Mouse (Mus musculus): ENCODE measurements around the gene Rnf113a2. TPM values are rescaled to one million over a fixed set of nuclear protein-coding genes. Genes with fewer than 3 reads are reported as not detected.

Rnf113a2 gene
- polyA plus RNA-seq, 1 experiment from 2014 or later = 23.3 TPM

- Histone ChIP-seq H3K4me2 (ENCODE audit: low read depth, low read length) (no peak overlapping the region), H3K27me3 (replicated peaks; ENCODE audit: control insufficient read depth, insufficient read depth, low read length) (no peaks in the 10 kb centered on the region), H3K4me3 (ENCODE audit: low read length) (no peak overlapping the region), H3K9ac (ENCODE audit: low read depth, low read length) (no peak overlapping the region), H3K9me3 (ENCODE audit: control insufficient read depth, low read length) (no peaks in the 10 kb centered on the region), H3K27ac (ENCODE audit: low read length) (no peak overlapping the region), H3K4me1 (ENCODE audit: control insufficient read depth, insufficient read depth, low read length) (peaks cover 8% of the 10 kb centered on the region), H3K36me3 (ENCODE audit: control insufficient read depth, insufficient read depth, low read length) (no peaks in the 10 kb centered on the region)
- WGBS = 79% methylated on average over 1 of the region's 1 CpGs
- ATAC-seq = no peak
Measured at GRCm38 (mm10) chr12:84447386-84447785, 30.4 kb downstream of the Rnf113a2 start.

GRCm38 (mm10) chr12:84448181-84448580 lies 31.2 kb downstream of the Rnf113a2 start:
- H3K4me3 ChIP-seq (ENCODE audit: low read length) = no peak overlapping the region
- no peak for ATAC-seq
- no peaks in the 10 kb centered on the region for H3K9me3 ChIP-seq (ENCODE audit: control insufficient read depth, low read length)
- no peak overlapping the region for H3K27ac ChIP-seq (ENCODE audit: low read length)
- 87% methylated on average over 6 of the region's 6 CpGs for WGBS
- no peaks in the 10 kb centered on the region for H3K27me3 ChIP-seq (replicated peaks; ENCODE audit: control insufficient read depth, insufficient read depth, low read length)
- no peaks in the 10 kb centered on the region for H3K36me3 ChIP-seq (ENCODE audit: control insufficient read depth, insufficient read depth, low read length)
- no peak overlapping the region for H3K9ac ChIP-seq (ENCODE audit: low read depth, low read length)
- H3K4me2 ChIP-seq (ENCODE audit: low read depth, low read length) = no peak overlapping the region
- H3K4me1 ChIP-seq (ENCODE audit: control insufficient read depth, insufficient read depth, low read length) = peaks cover 8% of the 10 kb centered on the region

DNA sequence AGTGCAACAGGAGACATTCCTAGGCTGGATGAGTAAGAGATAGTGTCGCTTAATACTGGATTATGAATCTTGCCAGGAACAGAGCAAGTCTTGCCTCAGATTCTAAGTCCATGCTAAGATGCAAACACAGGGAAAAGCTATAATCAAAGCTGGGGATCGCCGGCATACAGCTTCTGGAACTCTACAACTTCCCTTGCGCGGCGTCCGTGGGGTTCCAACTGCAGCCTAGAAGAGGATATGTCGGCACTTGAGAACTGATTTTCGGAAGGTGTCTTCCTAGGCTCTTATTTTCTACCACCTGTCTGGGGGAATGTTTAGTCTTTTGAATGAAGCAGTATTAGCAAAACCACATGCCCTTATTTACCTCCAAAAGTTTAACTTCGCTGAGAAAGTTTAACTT lies 32.9 kb downstream of the Rnf113a2 start:
- Histone ChIP-seq H3K27ac (ENCODE audit: low read length) (no peak overlapping the region), H3K4me2 (ENCODE audit: low read depth, low read length) (peak overlapping the region; percentile 96), H3K36me3 (ENCODE audit: control insufficient read depth, insufficient read depth, low read length) (no peaks in the 10 kb centered on the region), H3K4me1 (ENCODE audit: control insufficient read depth, insufficient read depth, low read length) (peaks cover 8% of the 10 kb centered on the region), H3K9me3 (ENCODE audit: control insufficient read depth, low read length) (no peaks in the 10 kb centered on the region), H3K9ac (ENCODE audit: low read depth, low read length) (peak overlapping the region; percentile 76; the same call in 1 of the 2 replicates), H3K27me3 (replicated peaks; ENCODE audit: control insufficient read depth, insufficient read depth, low read length) (no peaks in the 10 kb centered on the region), H3K4me3 (ENCODE audit: low read length) (peak overlapping the region; percentile 79)
- no peak for ATAC-seq
- 49% methylated on average over 10 of the region's 10 CpGs for whole genome bisulfite sequencing

DNA sequence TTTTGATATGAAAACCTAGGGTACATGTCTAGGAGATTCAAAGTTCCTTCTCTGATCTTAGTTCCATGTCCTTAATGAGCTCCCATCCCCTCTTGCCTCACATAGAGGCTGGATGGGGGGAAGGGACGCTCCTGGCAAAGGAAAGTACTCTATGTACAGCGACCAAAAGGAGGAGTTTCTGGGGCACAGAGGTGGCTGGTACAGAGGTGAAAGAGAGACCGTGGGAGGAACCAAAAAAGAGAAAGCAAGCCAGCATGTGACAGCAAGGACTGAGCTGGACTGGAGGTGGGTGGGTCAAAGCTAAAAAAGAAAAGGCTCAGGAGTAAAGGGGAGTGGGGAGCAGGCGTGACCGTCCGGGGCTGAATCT lies 33.3 kb downstream of the Rnf113a2 start:
- H3K4me3 ChIP-seq (ENCODE audit: low read length) = peak overlapping the region; percentile 79
- WGBS = 0% methylated on average over 6 of the region's 6 CpGs
- H3K27me3 ChIP-seq (replicated peaks; ENCODE audit: control insufficient read depth, insufficient read depth, low read length) = no peaks in the 10 kb centered on the region
- H3K4me1 ChIP-seq (ENCODE audit: control insufficient read depth, insufficient read depth, low read length) = peaks cover 8% of the 10 kb centered on the region
- H3K9me3 ChIP-seq (ENCODE audit: control insufficient read depth, low read length) = no peaks in the 10 kb centered on the region
- no peaks in the 10 kb centered on the region for H3K36me3 ChIP-seq (ENCODE audit: control insufficient read depth, insufficient read depth, low read length)
- no peak; the same call in 1 of the 2 replicates for ATAC-seq
- peak overlapping the region; percentile 35 for H3K27ac ChIP-seq (ENCODE audit: low read length)
- peak overlapping the region; percentile 96 for H3K4me2 ChIP-seq (ENCODE audit: low read depth, low read length)
- H3K9ac ChIP-seq (ENCODE audit: low read depth, low read length) = peak overlapping the region; percentile 76

DNA sequence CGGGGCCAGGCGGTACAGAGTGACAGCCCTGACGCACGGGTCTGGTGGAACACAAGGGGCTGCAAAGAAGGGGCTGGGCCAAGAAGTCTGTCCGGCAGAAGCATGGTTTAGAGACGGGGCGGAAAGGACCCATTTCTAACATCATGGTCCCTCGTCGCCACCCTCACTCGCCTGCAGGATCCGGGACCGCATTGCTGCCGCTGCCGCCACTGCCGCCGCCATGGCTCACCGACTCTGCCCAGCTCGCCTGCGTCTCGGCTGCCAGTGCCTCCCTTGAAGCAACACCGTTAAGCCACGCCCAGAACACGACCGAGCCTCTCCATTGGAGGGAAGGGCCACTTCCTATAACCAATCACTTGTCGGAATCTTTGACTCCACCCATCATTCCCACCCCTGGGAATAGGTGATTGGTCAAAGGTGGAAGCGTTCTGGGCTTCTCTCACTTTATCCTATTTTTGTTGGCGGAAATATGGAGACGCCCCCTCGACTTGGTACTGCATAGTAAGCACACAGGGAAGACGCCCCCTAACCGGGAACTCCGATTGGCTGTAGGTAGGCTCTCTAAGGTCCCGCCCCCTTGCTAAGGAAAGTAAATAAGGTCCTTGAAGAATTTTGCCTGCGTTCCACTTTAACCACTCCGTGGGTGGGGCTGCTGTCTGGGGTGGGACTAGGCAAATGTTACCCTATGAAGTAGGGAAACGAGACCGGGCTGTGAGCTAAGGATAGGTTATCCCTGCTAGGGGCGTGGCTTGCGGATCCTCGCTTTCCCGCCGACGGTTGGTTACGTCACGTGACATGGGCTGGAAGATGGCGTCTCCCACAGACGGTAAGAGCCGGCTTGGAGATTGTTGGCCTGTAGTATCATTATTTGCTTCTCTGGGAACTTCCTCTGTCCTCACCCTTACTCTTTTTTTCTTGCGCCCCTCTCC lies 34.0 kb downstream of the Rnf113a2 start, which contains the start of the genes Aldh6a1 and Lin52:
Gene Aldh6a1, minus strand, starts transcription at position 287 of the 929 bp plus-strand sequence.
Gene Lin52, plus strand, starts transcription at position 705 of the 929 bp plus-strand sequence.
- Histone ChIP-seq H3K27me3 (replicated peaks; ENCODE audit: control insufficient read depth, insufficient read depth, low read length) (no peaks in the 10 kb centered on the region), H3K9ac (ENCODE audit: low read depth, low read length) (peak within 1 kb of the TSS; percentile 76), H3K4me3 (ENCODE audit: low read length) (peak within 1 kb of the TSS; percentile 79), H3K27ac (ENCODE audit: low read length) (peak within 1 kb of the TSS; percentile 73), H3K4me1 (ENCODE audit: control insufficient read depth, insufficient read depth, low read length) (peaks cover 8% of the 10 kb centered on the region), H3K9me3 (ENCODE audit: control insufficient read depth, low read length) (no peaks in the 10 kb centered on the region), H3K4me2 (ENCODE audit: low read depth, low read length) (peak within 1 kb of the TSS; percentile 99), H3K36me3 (ENCODE audit: control insufficient read depth, insufficient read depth, low read length) (no peaks in the 10 kb centered on the region)
- ATAC-seq = peak; percentile 99
- under 1% methylated on average over 49 of the region's 49 CpGs for WGBS

- peak overlapping the region; percentile 64 for H3K9ac ChIP-seq (ENCODE audit: low read depth, low read length)
- no peaks in the 10 kb centered on the region for H3K27me3 ChIP-seq (replicated peaks; ENCODE audit: control insufficient read depth, insufficient read depth, low read length)
- H3K27ac ChIP-seq (ENCODE audit: low read length) = peak overlapping the region; percentile 73
- WGBS = 2% methylated on average over 11 of the region's 11 CpGs
- no peaks in the 10 kb centered on the region for H3K36me3 ChIP-seq (ENCODE audit: control insufficient read depth, insufficient read depth, low read length)
- no peak for ATAC-seq
- peak overlapping the region; percentile 99 for H3K4me2 ChIP-seq (ENCODE audit: low read depth, low read length)
- H3K4me1 ChIP-seq (ENCODE audit: control insufficient read depth, insufficient read depth, low read length) = peaks cover 8% of the 10 kb centered on the region
- peak overlapping the region; percentile 79 for H3K4me3 ChIP-seq (ENCODE audit: low read length)
- no peaks in the 10 kb centered on the region for H3K9me3 ChIP-seq (ENCODE audit: control insufficient read depth, low read length)
Measured at GRCm38 (mm10) chr12:84451801-84452200, 34.8 kb downstream of the Rnf113a2 start.

- H3K4me2 ChIP-seq (ENCODE audit: low read depth, low read length) = no peak overlapping the region
Measured at GRCm38 (mm10) chr12:84456911-84457310, 39.9 kb downstream of the Rnf113a2 start.

GRCm38 (mm10) chr12:84459845-84460244 lies 42.8 kb downstream of the Rnf113a2 start:
- Histone ChIP-seq H3K4me1 (ENCODE audit: control insufficient read depth, insufficient read depth, low read length) (no peaks in the 10 kb centered on the region), H3K4me3 (ENCODE audit: low read length) (no peak overlapping the region), H3K4me2 (ENCODE audit: low read depth, low read length) (no peak overlapping the region), H3K27ac (ENCODE audit: low read length) (no peak overlapping the region), H3K27me3 (replicated peaks; ENCODE audit: control insufficient read depth, insufficient read depth, low read length) (no peaks in the 10 kb centered on the region), H3K9ac (ENCODE audit: low read depth, low read length) (no peak overlapping the region), H3K9me3 (ENCODE audit: control insufficient read depth, low read length) (no peaks in the 10 kb centered on the region), H3K36me3 (ENCODE audit: control insufficient read depth, insufficient read depth, low read length) (peaks cover 7% of the 10 kb centered on the region; the same call in 1 of the 2 replicates)
- 65% methylated on average over 1 of the region's 1 CpGs for WGBS
- no peak for ATAC-seq

More at GRCm38 (mm10) chr12:84456911-84457310, 39.9 kb downstream of the Rnf113a2 start:
- no peak for ATAC-seq
- Histone ChIP-seq H3K9me3 (ENCODE audit: control insufficient read depth, low read length) (no peaks in the 10 kb centered on the region), H3K36me3 (ENCODE audit: control insufficient read depth, insufficient read depth, low read length) (peaks cover 7% of the 10 kb centered on the region; the same call in 1 of the 2 replicates), H3K27me3 (replicated peaks; ENCODE audit: control insufficient read depth, insufficient read depth, low read length) (no peaks in the 10 kb centered on the region), H3K9ac (ENCODE audit: low read depth, low read length) (no peak overlapping the region), H3K27ac (ENCODE audit: low read length) (no peak overlapping the region), H3K4me3 (ENCODE audit: low read length) (no peak overlapping the region), H3K4me1 (ENCODE audit: control insufficient read depth, insufficient read depth, low read length) (peaks cover 2% of the 10 kb centered on the region)
- 90% methylated on average over 3 of the region's 3 CpGs for WGBS

DNA sequence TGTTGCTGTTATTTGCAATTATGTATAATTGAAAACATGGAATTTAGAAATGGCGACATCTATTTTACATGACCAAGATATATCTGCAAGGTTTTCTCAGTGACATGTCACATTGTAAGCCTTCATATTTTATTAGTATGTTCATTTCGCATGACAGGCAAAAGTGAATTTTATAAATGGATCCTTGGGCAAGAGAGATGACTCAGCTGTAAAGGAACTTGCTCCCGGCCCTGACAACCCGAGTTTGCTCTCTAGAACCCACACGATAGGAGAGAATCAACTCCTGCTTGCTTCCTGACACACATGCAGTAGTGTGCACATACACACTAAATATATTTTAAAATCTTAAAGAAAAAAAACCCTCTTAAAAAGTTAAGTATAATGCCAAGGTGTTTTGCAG lies 44.4 kb downstream of the Rnf113a2 start:
- no peaks in the 10 kb centered on the region for H3K9me3 ChIP-seq (ENCODE audit: control insufficient read depth, low read length)
- ATAC-seq = no peak
- H3K9ac ChIP-seq (ENCODE audit: low read depth, low read length) = no peak overlapping the region
- no peak overlapping the region for H3K4me2 ChIP-seq (ENCODE audit: low read depth, low read length)
- peaks cover 7% of the 10 kb centered on the region; the same call in 1 of the 2 replicates for H3K36me3 ChIP-seq (ENCODE audit: control insufficient read depth, insufficient read depth, low read length)
- H3K4me1 ChIP-seq (ENCODE audit: control insufficient read depth, insufficient read depth, low read length) = no peaks in the 10 kb centered on the region
- no peak overlapping the region for H3K4me3 ChIP-seq (ENCODE audit: low read length)
- 92% methylated on average over 5 of the region's 5 CpGs for WGBS
- H3K27me3 ChIP-seq (replicated peaks; ENCODE audit: control insufficient read depth, insufficient read depth, low read length) = no peaks in the 10 kb centered on the region
- H3K27ac ChIP-seq (ENCODE audit: low read length) = no peak overlapping the region
